Mouse (Mus musculus): Measurements from ENCODE around the gene Shd.
"Not testable (repeated sequence)": the region's sequence is repeated elsewhere in the genome, so short reads cannot be mapped to it uniquely, and the experiment has no call there.

Shd gene

GRCm38 (mm10) chr17:55969966-55970891, at the start of gene Shd:
Gene Shd (plus strand): TSS chr17:55970467.
- DNase-seq: peak; percentile 62 to 74

DNA sequence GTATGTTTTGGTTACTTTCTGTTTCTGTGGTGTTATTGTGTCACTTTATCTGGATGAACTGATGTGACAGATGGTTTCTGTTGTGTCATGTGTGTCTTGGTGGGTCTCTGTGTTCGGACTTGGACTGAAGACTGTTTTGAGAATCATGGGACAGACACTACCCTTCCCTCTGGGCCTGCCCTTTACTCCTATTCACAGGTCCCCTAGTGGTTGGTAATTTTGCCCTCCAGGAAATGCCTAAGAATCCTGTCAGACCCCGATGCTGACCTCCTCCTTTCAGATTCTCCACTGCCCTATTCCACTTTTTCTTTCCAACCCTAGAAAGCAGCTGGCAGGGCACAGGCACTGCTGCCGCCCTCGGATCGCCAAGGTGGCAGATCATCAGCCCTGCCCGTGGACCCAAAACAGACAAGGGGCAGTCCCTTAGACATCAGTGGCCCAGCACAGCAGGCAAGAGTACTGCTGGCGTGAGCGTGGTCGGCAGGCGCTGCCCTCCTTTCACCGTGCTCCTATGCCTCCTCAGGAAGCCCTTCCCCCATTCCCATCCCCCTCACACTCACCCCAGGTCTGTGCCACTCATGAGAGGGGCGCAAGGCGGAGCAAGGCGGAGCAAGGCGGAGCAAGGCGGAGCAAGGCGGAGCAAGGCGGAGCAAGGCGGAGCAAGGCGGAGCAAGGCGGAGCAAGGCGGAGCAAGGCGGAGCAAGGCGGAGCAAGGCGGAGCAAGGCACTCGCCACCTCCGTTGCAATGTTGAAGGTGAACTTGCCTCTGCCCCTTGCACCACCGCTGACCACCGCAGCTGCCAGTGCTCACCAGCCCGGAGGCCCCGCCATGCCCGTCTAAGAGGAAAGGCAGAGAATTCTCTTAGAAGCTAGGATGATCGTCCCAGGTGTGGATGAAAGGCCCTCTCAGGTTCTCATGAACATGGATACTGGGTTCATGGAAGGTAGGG, 38.4 kb upstream of the Shd start:
- peak; percentile 49 to 63 for DNase-seq

GRCm38 (mm10) chr17:55932635-55933034, 37.6 kb upstream of the Shd start:
- no peak for DNase-seq

DNA sequence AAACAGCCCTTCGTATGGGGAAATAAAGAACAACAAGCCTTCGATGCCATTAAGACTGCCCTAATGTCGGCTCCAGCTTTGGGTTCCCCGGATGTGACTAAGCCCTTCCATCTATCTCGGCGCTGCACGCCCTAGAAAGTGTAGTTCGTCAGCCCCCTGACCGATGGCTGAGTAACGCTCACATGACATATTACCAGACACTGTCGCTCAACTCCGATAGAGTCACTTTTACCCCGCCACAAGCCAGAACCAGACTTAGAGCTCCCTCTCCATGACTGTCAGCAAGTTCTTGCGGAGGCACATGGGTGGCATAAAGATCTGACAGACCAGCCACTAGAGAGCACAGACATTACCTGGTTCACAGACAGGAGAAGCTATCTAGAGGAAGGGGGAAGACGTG, 37.1 kb upstream of the Shd start:
- DNase-seq: no peak

DNA sequence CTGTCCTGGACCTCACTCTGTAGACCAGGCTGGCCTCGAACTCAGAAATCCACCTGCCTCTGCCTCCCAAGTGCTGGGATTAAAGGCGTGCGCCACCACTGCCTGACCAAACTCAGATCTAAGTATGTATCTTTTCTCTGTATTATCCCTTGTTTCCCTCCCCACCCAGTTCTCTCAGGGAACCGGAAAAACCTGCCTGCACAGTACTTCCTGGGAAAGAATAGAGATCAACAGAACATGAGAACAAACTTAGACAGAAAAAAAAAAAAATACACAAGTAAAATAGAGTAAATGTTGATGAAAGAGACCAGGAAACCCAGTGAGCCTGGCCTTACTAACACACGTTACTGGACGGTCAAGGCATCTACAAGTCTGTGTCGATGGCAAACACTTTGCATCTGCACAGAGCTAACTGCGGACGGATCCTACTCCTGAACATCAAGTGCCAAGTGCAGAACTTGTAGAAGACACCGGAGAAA, 25.8 kb upstream of the Shd start:
- DNase-seq: not testable (repeated sequence)

- peak; percentile 94 to 96 for DNase-seq
Observed at GRCm38 (mm10) chr17:55944866-55945682, 25.2 kb upstream of the Shd start.

- DNase-seq: peak in 1 of 2 experiments; percentile 35
Observed at GRCm38 (mm10) chr17:55945696-55946095, 24.6 kb upstream of the Shd start.

DNA sequence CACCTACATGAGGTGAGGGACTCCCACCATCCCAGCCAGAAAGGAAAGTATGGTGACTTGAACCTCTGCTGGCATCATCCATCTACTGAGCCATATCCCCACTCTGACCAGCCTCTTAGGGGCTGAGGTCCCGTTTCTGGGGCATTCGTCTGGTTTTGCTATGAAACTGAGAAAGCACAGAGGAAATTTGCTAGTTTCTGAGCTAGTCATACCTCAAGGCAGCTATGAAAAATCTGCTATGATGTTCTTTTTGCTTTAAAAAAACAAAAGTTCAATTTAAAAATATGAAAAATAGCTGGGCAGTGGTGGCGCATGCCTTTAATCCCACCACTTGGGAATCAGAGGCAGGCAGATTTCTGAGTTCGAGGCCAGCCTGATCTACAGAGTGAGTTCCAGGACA, 21.6 kb upstream of the Shd start:
- no peak for DNase-seq

DNA sequence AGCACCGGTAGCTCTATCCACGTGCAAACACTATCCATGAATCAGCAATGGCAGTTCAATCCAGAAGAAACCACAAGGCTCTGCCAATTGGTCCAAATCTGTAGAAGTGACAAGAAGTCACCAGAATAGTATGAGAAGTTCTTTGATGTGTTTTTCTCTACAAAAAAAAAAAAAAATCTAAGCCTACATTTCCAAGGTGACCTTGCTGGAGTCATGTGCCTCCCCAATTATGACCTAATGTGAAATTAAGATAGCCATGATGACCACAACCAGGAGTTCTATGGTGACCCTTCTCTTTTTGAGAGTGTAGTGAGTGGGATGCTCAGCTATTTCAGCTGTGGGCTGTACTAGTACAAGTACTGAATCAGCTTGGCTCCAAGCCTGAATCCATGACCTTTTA, 20.9 kb upstream of the Shd start, which contains the start of gene Zfp119b:
TSS of gene Zfp119b (minus strand) at position 101 of the 400 bp plus-strand sequence.
- no peak for DNase-seq

- no peak for DNase-seq
Observed at GRCm38 (mm10) chr17:55950601-55951000, 19.7 kb upstream of the Shd start.

DNA sequence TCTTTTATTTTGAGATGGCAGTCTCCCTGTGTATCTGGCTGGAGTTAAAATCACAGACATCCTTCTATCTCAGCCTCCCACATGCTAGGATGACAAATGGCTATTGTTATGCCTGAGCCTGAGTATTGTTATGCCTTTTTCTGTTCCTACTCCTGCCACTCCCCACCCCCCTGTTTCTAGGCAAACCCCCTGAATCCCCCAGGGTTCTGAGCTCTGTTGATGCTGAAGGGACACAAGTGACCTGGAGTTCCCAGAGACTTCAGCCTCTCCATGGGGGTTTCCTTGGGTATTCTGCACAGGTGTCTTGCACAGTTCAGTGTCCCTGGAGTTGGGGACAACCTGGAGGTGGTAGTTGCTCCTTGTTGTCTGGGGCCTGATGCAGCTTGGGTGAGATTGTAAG, 18.2 kb upstream of the Shd start:
- DNase-seq: no peak

GRCm38 (mm10) chr17:55952447-55953027, 17.7 kb upstream of the Shd start, which contains the start of gene Ebi3:
Gene Ebi3 (plus strand): TSS chr17:55952640.
- no peak for DNase-seq

GRCm38 (mm10) chr17:55953751-55954150, 16.5 kb upstream of the Shd start:
- DNase-seq: no peak

- no peak for DNase-seq
Observed at GRCm38 (mm10) chr17:55954229-55954628, 16.0 kb upstream of the Shd start.

DNA sequence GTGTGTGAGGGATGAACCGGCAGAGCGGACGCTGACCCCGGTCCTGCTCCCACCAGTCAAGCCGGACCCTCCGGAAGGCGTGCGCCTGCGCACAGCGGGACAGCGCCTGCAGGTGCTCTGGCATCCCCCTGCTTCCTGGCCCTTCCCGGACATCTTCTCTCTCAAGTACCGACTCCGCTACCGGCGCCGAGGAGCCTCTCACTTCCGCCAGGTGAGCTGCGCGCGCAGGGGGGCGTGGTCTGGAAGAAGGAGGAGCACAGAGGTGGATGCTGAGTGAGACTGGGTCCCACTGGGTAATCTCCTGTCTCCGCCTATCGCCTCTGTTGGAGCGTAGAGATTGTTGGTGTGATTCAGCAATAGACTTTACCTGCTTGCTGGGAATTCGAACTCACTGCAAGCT, 14.1 kb upstream of the Shd start:
- DNase-seq: peak; percentile 85 to 91

DNA sequence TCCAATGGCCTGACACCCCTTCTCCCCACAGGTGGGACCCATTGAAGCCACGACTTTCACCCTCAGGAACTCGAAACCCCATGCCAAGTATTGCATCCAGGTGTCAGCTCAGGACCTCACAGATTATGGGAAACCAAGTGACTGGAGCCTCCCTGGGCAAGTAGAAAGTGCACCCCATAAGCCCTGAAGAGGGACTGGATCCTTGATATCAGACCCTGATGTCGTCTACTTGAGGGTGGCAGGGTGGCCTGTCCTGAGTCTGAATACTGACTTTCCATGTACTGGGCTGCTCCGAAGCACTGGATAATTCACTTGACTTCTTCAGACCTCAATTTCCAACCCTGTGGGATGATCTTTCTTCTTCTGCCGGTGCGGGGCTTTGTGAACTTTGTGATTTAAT, 13.7 kb upstream of the Shd start:
- DNase-seq: no peak

DNA sequence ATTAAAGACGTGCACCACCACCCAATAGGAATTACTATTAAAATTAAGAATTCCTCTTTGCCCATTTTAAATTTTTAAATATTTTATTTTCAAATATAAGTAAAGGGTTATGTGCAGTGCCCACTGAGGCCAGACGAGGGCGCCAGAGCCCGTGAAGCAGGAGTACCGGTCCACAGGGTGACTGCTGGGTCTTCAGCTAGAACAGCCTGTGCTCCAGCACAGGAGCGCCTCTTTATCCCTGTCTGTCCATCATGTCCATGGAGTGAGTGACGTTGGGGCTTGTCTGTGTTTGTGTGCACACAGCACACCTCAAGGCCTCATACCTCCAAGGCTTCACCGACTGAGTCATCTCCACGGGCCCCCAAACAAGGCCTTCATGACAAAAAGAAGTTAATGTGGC, 13.1 kb upstream of the Shd start:
- peak; percentile 83 to 86 for DNase-seq

- no peak for DNase-seq
Observed at GRCm38 (mm10) chr17:55957726-55958583, 12.3 kb upstream of the Shd start.

- no peak for DNase-seq
Observed at GRCm38 (mm10) chr17:55958584-55958886, 11.7 kb upstream of the Shd start.

GRCm38 (mm10) chr17:55958918-55959728, 11.1 kb upstream of the Shd start, which contains the start of gene Yju2:
Gene Yju2 (plus strand): TSS chr17:55959099.
- DNase-seq: peak; percentile 91 to 96

Data from cerebellum, postnatal 36 days (tissue).